Mouse (Mus musculus): Measurements from ENCODE around the gene Fam102a.
A peak's percentile ranks its signal among the peaks of the same experiment; 100 is the strongest.

The Fam102a gene

DNA sequence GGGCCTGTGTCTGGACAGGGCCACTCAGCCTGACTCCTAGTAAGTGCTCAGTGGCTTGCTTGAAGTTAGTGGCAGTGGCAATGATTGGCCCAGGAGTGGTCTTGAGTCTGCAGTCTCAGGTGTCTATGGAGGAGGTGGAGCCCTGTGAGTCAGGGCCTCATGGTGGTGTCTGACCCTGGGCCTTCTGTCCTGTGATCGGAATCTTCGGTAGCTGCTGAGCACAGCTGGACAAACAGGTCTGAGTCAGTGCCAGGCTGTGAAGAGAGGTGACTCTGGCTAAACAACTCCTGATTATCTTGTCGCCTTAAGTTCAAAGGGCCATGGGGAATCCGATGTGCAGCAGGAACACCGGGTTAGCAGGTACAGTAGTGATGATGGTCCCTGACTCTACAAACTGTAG, 12.2 kb downstream of the Fam102a start:
- no peak for DNase-seq

DNA sequence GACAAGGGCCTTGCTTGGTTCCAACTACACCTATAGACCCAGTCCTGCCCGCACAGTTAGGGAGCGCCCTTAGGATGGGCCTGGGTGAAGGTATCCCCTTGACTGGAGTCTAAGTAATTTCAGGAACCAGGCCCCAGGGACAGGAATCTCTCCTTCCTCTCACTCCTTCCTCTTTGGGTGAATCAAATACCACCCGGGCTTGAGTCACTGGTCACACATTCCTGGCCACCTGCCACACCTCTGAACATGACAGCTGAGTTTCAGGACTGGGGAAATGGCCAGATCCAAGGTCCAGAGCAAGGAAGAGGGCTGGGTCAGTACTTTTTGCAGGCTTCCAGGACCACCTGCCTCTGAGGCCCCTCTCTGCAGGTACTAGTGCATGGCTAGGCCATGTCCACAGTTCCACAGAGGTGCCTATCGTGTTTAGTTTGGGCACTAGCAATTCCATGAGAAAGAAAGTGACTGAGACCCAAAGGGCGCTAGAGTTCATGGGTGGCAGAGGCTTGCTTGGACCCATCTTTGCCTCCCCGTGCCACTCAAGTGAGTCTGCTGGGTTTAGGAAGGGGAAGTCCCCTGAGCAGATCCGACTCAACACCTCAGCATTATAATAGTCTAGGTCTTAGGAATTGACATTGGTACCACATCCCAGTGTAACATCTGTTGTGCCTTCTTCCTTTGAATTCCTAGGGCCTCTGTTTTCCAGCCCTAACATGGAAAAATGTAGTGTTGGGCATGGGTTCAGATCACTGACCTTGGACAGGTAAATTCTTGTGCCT, 13.0 kb downstream of the Fam102a start:
- DNase-seq, result peak; percentile 66

DNA sequence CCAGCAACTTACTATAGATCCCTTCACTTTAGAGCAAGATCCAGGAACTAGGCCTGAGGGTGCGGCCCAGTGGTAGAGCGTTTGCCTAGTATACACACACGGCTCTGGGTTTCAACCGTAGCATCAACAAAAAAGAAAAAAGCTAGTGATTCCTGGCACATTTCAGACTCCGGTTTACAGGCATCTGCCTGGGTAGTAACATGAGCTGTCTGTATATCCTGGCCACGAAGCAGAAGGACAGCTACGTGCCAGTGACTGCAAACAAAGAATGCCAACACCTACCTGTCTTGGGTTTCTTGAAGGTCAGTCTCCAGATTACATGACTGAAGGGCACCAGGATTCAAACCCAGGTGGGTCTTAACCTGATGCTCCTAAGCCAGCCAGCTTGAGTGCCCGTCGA, 14.0 kb downstream of the Fam102a start:
- no peak for DNase-seq

DNA sequence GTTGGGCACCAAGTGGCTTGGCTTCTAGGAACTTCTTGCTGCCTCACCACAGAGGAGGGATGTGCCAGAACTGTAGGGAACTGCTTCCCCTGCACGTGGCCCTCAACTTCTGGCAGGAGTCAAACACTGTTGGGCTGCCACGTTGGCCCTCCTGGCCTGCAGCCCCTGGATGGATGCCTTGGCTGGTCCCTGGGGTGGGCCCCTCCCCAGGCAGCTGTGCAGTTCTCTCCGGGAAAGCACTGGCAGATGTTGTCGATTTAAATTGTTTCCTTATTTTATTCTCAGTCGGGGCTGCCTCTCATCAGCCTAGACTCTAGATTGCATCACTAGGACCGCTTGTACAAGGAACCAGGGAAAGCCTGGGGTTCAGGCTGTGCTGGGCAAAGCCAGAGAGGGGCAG, 14.6 kb downstream of the Fam102a start:
- DNase-seq, result peak; percentile 55

DNA sequence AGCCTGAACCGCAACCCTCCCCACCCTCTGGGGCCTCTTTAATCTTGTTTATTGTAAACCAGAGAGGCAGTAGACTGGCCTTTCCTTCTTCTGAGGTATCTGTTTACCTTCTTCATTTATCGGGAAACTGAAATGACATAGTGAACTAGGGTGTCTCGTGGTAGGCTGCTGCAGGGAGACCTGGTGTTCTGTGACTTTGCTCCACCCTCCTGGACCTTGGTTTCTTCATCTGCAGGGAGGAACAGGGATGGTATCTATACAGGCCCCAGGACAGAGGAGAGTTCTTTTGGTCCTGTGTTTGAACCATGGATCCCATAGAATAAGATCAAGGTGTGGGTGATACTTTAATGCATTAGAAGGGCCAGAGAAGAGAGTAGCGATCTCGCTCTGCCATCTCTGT, 16.1 kb downstream of the Fam102a start:
- DNase-seq, result no peak

DNA sequence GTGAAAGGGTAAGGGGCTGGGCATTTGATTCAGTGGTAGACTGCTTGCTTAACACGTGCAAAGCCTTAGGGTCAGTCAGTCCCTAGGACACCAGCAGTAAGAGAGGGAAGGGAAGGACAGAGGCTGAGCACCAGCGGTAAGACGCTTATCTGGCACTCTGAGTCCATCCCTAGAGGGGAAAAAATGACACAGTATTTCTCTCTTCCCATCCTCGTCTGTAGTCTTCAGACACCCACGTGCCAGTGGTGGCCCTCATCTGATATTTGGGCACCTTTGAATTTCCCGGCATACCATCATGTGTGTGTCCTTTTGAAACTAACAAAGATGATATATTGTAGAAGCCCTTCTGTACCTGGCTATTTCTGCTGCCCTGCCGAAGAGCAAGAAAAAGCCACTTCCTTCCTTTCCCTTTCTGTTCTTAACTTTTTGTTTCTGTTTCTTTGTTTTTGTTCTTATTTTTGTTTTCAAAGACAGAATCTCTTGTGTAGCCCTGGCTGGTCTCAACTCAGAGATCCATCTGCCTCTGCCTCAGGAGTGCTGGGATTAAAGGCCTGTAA, 18.5 kb downstream of the Fam102a start:
- no peak for DNase-seq

DNA sequence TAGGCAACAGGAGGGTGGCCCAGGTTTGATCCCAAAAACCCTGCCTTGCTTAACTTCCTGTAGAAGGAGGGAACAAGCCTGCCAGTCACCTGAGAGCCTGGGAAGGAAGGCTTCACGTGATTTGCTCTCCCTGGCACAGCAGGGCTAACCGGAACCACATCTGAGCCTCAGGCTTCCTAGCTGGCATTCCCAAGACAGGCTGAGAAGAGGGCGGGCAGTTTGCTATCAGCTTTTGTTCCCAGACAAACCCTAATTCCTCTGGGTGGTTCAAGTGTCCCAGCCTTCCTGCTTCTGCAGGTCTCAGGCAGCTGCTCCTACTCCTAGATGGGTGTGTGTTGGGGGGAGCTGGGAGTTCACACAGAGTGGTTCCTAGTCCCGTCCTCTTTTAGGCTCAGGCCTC, 20.4 kb downstream of the Fam102a start:
- DNase-seq, result peak; percentile 36

DNA sequence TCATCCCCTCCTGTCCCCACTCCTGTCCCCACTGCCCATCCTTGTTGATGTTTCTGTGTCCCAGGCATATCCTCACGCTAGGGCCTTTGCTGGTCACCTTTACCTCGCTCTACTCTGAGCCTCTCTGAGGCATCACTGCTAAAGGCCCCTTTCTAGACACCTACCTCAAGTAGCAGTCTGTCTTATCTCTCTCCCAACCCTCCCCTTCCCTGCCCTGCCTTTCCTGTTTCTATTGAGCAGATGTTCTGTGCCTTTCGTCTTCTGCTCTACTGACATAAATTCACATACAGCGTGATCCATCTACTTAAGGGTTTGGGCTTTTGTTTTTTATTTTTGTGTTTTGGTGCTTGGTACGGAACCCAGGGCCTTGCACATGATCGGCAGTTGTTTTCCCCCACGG, 20.9 kb downstream of the Fam102a start:
- no peak for DNase-seq

DNA sequence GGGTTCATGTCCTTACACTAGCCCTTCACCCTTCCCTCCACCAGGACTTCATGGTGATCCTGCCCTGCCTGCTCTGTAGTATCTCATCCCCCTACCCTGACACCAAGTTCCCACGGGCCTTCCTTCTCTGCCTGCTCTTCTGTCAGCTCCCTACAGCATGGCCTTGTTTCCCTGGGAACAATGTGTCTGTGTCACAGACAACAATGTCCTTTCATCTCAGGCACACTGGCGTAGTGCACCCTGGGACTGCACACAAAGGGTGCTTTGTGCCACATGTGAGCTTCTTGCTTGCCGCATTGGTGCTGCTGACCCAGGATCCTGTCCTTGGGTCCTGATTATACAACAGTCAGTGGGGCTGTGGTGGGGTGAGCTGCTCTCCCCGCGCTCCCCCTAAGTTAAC, 24.4 kb downstream of the Fam102a start:
- no peak for DNase-seq

DNA sequence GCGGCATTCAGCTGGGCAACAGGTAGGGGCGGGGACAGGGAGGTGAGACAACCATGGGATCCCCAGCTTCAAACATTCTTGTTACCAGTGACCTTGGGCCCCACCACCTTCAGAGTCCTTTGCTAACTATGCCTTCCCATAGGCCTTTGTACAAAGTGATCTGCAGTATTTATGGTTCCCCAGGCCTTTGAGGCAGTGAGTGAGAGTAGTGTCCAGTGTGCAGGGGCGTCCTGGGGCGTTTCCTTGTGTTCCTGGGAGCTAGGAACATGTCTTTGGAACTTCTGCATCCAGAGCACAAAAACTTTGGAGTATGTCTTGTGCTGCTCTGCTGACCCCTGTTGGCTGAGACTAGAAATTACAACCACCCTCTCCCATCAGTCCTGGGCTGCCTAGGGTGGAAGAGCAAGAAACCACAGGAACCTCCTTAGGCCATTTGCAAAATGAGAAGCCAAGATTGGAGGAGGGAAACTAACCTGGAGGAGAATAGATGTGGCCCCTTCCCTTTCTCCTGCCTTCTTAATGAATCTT, 31.5 kb downstream of the Fam102a start:
- peak; percentile 82 for DNase-seq

DNA sequence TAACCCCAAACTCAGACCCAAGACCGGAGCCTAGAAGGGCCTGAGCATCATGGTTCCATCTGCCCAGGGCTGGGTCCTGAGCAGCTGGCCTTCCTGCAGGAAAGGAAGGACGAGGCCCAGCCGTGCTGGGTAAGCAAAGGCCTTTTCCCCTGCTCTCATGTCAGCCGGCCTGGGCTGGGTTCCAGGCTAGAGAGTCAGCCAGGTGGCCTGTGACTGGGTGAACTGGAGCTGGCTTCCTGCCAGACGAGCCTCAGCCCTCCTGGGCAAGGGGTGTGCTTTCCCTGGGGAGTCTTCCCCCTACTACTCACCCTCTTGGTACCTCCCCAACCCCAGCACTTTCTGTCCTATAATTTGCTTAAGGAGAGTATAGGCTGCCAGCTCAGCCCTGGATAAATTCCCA, 33.0 kb downstream of the Fam102a start:
- DNase-seq, result peak; percentile 73

DNA sequence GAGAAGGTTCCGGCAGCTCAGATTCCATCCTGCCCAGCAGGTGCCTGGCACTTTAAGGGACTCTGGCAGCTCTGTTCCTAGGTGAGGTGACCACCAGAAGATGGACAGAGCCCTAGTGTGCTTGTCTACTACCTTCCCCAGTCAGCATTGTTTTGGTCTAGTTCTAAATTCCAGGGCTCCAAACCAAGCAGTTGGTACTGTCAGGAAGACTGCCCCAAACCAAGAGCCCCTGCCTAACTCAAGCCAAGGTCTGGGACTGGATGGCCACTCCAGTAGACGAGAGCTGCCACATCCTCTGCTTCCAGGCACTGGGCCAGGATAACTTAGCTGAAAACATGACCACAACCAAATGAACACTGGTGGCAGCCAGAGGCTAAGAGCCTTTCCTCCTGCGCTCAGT, 33.8 kb downstream of the Fam102a start:
- DNase-seq, result no peak

DNA sequence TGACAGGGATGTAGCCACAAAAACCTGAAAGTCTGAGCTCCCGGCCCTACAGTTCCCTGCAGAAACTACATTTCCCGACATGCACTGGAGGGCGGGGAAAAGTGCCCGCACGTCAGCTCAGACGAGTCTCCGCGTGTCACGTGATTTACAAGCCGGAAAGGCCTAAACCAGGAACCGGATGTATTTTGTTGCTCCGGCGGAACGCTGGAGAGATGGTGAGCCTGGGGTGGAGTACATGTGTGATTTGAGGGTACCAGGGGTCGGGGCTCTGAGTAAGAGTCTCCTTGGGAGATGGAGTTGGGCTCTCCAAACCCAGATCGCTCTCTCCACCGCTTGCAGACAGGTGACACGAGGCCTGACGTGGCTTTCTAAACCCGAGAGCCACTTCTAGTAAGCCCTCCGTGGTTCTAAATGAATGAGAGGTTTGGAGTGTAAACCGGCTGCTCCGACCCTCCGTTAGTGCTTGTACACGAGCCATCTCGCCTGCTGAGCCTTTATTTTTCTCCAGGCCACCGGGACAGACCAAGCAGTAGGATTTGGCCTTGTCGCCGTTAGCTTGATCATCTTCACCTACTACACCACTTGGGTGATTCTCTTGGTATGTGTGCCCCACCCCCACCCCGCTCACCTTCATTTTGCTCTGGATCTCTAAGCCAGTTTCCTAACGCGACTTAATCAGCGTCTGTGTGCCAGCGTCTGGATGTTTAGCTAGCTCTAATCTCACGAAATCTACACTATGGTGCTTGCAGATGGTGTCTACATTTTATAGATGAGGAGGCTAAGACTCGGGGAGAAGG, 35.8 kb downstream of the Fam102a start, which contains the start of gene Dpm2:
Gene Dpm2 (plus strand): TSS at position 161 of the 797 bp plus-strand sequence.
- peak; percentile 95 for DNase-seq

DNA sequence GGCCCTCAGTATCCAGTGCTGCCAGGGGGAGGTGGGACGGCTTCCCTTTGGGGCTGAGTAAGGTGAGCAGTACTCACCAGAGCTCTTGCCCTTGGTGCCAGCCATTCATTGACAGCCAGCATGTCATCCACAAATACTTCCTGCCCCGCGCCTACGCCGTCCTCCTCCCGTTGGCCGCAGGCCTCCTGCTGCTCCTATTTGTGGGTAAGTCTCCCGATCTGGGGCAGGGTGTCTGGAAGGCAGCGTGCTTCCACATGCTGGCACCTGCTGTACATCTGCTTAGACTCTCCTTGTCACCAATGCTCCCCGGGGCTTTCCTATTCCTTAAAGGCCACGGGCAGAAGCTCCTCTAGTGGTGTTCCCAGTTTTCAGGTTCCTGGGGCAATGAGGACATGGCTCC, 37.1 kb downstream of the Fam102a start:
- DNase-seq, result no peak

DNA sequence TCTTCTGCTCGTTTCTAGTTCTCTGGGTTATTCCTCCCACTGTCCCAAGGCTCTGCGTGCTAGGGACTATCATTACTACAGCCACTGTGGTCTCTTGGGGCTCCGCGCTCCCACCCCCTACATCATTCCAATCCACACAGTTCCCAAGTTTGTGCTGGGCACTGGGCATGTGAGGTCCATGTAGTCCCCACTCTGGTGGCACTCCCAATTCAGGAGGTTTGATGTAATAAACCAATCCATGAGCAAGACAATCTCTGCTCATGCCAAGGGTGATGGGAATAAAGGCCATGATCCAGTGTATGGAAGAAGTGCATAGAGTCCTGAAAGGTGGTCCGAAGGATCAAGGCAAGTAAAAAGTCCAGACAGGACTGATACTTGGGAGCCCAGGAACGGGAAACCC, 39.4 kb downstream of the Fam102a start, which contains the start of gene Pip5kl1:
Gene Pip5kl1 (plus strand): TSS at position 301 of the 400 bp plus-strand sequence.
- no peak for DNase-seq

DNA sequence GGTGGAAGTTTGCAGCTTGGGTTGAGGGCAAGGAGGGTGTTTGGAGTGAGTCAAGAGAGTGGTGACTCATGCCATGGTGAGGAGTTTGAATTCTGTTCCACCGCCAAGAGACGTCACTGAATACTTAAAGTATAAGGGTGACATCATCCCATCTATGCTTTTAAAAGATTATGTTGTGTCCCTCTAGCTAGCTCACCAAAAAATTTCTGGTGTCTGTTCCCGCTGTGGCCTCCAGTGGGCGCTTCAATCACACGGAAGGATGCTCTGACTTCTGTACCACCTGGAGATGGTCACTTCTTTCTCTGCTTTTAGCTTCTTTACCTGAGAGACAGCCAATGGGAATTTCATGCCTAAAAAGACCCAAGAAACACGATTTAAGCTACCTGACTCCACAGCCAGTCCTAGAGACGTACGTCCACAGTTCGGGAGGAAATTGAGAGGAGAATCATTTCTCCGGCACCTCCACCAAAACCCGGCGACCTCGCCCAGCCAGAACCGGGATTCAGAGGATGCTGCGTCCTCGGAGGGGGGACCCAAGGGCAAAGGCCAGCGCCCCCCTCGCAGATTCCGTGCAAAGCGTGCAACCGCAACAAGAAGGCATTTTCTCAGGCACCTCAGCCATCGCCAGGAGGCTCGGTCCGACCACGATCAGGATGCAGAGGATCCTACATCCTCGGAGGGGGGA, 39.9 kb downstream of the Fam102a start:
- peak; percentile 68 for DNase-seq

DNA sequence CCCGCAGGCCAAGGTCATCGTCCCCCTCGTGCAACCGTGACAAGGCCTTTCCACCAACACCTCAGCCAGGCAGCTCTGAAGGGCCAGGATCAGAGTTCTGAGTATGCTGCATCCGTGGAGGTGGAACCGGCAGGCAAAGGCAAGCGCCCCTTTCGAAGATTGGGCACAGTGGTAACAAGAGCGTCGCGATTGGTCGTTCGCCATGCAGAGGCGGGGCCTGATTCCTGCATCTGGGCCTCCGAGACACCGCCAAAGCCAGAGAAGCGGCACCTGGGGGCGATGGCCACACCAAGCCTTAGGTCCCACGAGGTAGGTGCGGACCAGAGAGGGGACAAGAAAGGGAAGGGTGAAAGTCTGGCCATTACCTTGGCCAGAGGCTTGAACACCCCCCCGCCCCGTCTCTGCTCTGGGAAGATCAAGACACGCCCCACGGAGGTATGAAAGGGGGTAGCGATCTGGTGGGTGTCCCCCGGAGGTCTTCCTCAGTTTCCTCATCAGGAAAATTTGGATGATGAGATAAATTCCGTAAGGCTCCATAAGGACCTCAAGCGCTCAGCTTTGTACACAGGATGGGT, 40.5 kb downstream of the Fam102a start, which contains the start of gene 9430097D07Rik:
Gene 9430097D07Rik (minus strand): TSS at position 99 of the 575 bp plus-strand sequence.
- peak; percentile 46 for DNase-seq

DNA sequence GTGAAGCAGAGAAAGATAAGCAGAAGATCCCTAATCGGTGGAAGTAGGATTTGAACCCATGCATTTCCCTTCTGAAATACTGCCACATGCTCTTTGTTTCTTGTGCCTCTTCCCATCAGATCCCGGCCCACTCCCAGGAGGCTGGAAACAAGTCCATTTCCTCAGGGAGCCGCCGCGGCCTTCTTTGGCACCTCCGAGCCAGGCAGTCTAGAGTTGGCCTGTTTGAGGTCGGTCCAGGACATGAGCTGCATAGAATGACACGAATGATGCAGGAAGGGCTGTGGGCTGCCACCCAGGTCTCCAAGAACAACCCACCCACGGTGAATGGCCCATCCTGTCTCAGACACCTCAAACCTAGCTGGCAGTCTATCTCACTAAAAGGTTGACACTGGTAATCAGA, 41.4 kb downstream of the Fam102a start:
- DNase-seq, result no peak

DNA sequence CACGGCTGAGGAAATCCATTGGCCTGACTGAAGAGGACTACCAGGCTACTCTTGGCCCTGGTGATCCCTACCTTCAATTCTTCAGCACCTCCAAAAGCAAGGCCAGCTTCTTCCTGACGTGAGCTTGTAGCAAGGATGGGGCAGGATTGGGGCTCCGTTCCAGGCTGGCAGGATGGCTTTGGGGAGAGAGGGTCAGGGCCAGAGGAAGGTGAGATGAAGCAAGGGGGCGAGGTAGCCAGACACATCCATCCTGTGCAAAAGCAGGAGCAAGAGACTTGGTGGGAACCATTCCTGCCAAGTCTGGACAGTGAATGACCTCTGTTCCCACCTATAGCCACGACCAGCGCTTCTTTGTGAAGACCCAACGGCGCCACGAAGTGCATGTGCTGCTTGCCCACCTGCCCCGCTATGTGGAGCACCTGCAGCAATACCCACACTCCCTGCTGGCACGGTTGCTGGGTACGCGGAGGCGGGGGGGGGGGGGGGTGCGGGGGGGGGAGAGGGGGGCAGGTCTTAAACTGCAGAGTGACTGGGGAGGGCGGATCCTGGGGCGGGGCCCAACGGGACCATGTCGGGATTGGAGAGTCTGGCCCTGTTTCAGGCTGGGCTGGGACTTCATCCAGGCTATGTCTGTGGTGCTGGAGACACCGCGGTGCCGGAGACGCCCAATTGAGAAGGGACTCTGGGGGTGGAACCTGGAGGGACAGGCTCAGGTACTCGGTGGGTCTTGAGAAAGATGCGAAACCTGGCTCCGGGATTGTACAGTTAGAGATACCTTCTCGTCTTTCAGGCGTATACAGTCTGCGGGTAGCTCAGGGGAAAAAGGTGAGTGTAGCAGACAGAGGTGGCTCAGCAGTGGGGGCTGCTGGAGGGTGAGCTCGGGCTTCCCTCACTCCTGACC, 43.3 kb downstream of the Fam102a start:
- peak; percentile 64 for DNase-seq

DNA sequence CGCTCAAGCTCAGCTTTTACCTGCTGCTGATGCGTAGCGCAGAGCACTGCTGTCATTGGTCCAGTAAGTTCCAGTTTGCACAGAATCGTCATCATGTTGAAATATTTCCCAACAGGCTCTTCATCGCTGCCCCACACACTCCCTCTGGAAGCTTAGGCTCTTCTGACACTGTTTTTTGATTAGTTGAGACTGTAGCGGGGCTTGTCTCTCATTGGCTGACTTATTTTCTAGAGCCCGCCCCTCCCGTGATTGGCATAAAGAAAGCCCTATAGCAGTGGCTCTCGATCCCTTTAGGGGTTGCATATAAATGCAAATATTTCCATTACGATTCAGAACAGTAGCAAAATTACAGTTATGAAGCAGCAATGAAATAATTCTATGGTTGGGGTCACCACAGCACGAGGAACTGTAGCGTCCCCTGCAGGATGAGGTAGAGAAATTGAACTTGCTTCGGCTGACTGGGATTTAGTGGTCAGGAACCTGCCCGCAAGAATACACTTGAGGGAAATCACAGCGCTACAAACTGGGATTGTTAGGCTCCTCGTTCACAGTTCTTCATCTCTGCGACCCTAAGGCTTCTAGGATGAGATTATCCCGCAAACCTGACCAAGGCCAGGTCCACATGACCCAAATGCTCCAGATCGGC, 46.4 kb downstream of the Fam102a start:
- peak; percentile 56 for DNase-seq

All from kidney, postnatal 10 days (tissue).